Mouse (Mus musculus) liver, embryonic 14.5 days (tissue): ENCODE measurements around the gene Zscan29.

Experiments used
- CTCF ChIP-seq: IDR thresholded peaks from 2 replicates; pipeline ENCODE4 v1.5.1; 2016; ENCODE audit warnings: antibody characterized with exemption, low read depth, control low read depth
- EP300 ChIP-seq: IDR thresholded peaks from 2 replicates; pipeline ENCODE4 v1.6.1; 2016; ENCODE audit warnings: antibody characterized with exemption, low read depth

DNA sequence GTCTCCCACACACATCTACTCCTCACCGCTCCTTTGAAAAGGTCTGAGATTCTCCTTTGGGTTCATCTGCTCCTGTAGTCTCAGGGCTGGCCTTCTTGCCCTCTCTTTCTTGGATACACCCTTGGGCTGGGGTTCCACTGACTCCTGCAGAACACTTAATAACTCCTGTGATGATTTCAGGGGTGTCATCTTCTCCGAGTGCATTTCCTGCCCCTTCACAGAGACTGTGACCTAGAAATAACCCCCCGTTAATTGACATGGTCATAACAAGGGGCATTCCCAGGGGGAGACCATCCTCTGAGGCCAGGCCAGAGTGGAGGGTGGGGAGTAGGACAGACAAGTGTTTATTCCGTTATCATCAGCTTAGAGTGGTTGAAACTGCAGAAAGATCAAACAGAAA is 1.8 kb downstream of the Zscan29 start:
- TF ChIP-seq CTCF (no peak), EP300 (no peak)
